Mouse (Mus musculus) ovary, postnatal 36 days (tissue): ENCODE data around the gene Cpd.
"Not testable (repeated sequence)": the region's sequence is repeated elsewhere in the genome, so short reads cannot be mapped to it uniquely, and the experiment has no call there.

ENCODE experiments used
- DNase-seq: peaks from one replicate; pipeline ENCODE4 v3.0.0; 2022; ENCODE audit warnings: low spot score, mixed read lengths

Gene Cpd

GRCm38 (mm10) chr11:76847354-76847753 lies 536 bp upstream of the Cpd start:
- DNase-seq, result no peak

- DNase-seq, result peak; percentile 35
Observed at GRCm38 (mm10) chr11:76846011-76846877, 574 bp downstream of the Cpd start.

GRCm38 (mm10) chr11:76845275-76845980 lies 1.4 kb downstream of the Cpd start:
- DNase-seq, result no peak

- no peak for DNase-seq
Observed at GRCm38 (mm10) chr11:76838573-76838972, 8.2 kb downstream of the Cpd start.

- DNase-seq, result no peak
Observed at GRCm38 (mm10) chr11:76836317-76836716, 10.5 kb downstream of the Cpd start.

GRCm38 (mm10) chr11:76835868-76836267 lies 10.9 kb downstream of the Cpd start:
- no peak for DNase-seq

GRCm38 (mm10) chr11:76834665-76835064 lies 12.2 kb downstream of the Cpd start:
- no peak for DNase-seq

- no peak for DNase-seq
Observed at GRCm38 (mm10) chr11:76824885-76825265, 21.9 kb downstream of the Cpd start.

- no peak for DNase-seq
Observed at GRCm38 (mm10) chr11:76824238-76824884, 22.5 kb downstream of the Cpd start.

GRCm38 (mm10) chr11:76823641-76824040 lies 23.2 kb downstream of the Cpd start:
- DNase-seq, result no peak

GRCm38 (mm10) chr11:76821353-76821752 lies 25.5 kb downstream of the Cpd start:
- DNase-seq, result no peak

- DNase-seq, result no peak
Observed at GRCm38 (mm10) chr11:76817664-76818063, 29.2 kb downstream of the Cpd start.

- DNase-seq, result peak; percentile 19
Observed at GRCm38 (mm10) chr11:76810706-76811495, 35.9 kb downstream of the Cpd start.

GRCm38 (mm10) chr11:76809450-76809849 lies 37.4 kb downstream of the Cpd start:
- DNase-seq, result no peak

- no peak for DNase-seq
Observed at GRCm38 (mm10) chr11:76808550-76808949, 38.3 kb downstream of the Cpd start.

GRCm38 (mm10) chr11:76807007-76807679 lies 39.7 kb downstream of the Cpd start:
- DNase-seq, result no peak

GRCm38 (mm10) chr11:76806026-76806425 lies 40.8 kb downstream of the Cpd start:
- DNase-seq, result no peak

- DNase-seq, result not testable (repeated sequence)
Observed at GRCm38 (mm10) chr11:76805072-76805471, 41.7 kb downstream of the Cpd start.

GRCm38 (mm10) chr11:76803266-76803665 lies 43.6 kb downstream of the Cpd start:
- no peak for DNase-seq

- DNase-seq, result no peak
Observed at GRCm38 (mm10) chr11:76797236-76797635, 49.6 kb downstream of the Cpd start.

GRCm38 (mm10) chr11:76795326-76795725 lies 51.5 kb downstream of the Cpd start:
- DNase-seq, result no peak
